Mouse (Mus musculus) E14TG2a.4 (cell line): ENCODE measurements around the gene Rab3b.

ENCODE experiments used
- CTCF ChIP-seq: conservative IDR thresholded peaks from 2 replicates; pipeline ENCODE4 v1.5.1; 2014; ENCODE audit warnings: low read length
- NANOG ChIP-seq: IDR thresholded peaks from 2 replicates; pipeline ENCODE4 v1.6.1; 2014; ENCODE audit warnings: borderline replicate concordance, low read length, mixed read lengths

- no peak for TF ChIP-seq CTCF
- TF ChIP-seq NANOG, result no peak
These were observed 111.2 kb downstream of the Rab3b start for GRCm38 (mm10) chr4:108990032-108990431.
